Mouse (Mus musculus) CH12.LX (cell line): Measurements from ENCODE around the gene Tada2a. TPM values are rescaled to one million over a fixed set of nuclear protein-coding genes. Genes with fewer than 3 reads are reported as not detected.
A peak's percentile ranks its signal among the peaks of the same experiment; 100 is the strongest.

Experiments used
- DNase-seq: peaks from one replicate; pipeline ENCODE4 v3.0.0-alpha.2; 2013; ENCODE audit errors: extremely low read depth
- H3K27ac ChIP-seq: 2 replicates; pipeline ENCODE4 v1.5.1; 2012; ENCODE audit warnings: low read depth, mild to moderate bottlenecking, control low read depth, moderate library complexity; ENCODE audit not compliant: insufficient read depth
- H3K27me3 ChIP-seq: replicated peaks from 2 replicates; pipeline ENCODE3; 2012; ENCODE audit warnings: inconsistent platforms
- H3K36me3 ChIP-seq, 2 experiments: replicated peaks in 1 of 2; 2 replicates each; pipeline versions ENCODE3 to v1.6.1; 2012; ENCODE audit warnings: inconsistent platforms in 1 of 2, low read length in 1 of 2, mild to moderate bottlenecking in 1 of 2, mixed read lengths in 1 of 2, moderate library complexity in 1 of 2; ENCODE audit not compliant: control insufficient read depth in 1 of 2, insufficient read depth in 1 of 2
- H3K4me1 ChIP-seq, 2 experiments: 2 replicates each; pipeline ENCODE4 v1.6.1; 2012; ENCODE audit warnings: inconsistent platforms in 1 of 2, moderate library complexity in 1 of 2; ENCODE audit not compliant: insufficient read depth in 2 of 2, control insufficient read depth in 1 of 2
- H3K4me2 ChIP-seq: 2 replicates; pipeline ENCODE4 v1.6.1; 2012; ENCODE audit warnings: low read depth, mild to moderate bottlenecking, control low read depth; ENCODE audit not compliant: poor library complexity, insufficient read depth, severe bottlenecking
- H3K4me3 ChIP-seq, 3 experiments: fragments of 150-350 bp in 1 of 3; sonication (generic) in 1 of 3; replicated peaks in 1 of 3; 2 replicates each; pipeline versions ENCODE3 to v1.5.1; 2011 to 2012; ENCODE audit warnings: low read depth in 2 of 3, low read length in 2 of 3, mild to moderate bottlenecking in 2 of 3, moderate library complexity in 2 of 3, control low read depth in 1 of 3, improper control_type of control experiment in 1 of 3, inconsistent platforms in 1 of 3, mixed read lengths in 1 of 3; ENCODE audit not compliant: poor library complexity in 1 of 3
- H3K79me2 ChIP-seq: replicated peaks from 2 replicates; pipeline ENCODE4 v1.6.1; 2012; ENCODE audit warnings: mild to moderate bottlenecking, moderate library complexity; ENCODE audit not compliant: control insufficient read depth, poor library complexity, insufficient read depth, severe bottlenecking; ENCODE audit errors: extremely low read depth
- H3K9ac ChIP-seq: 2 replicates; pipeline ENCODE4 v1.6.1; 2012; ENCODE audit warnings: low read depth, mild to moderate bottlenecking, control low read depth, moderate library complexity; ENCODE audit not compliant: insufficient read depth
- H3K9me3 ChIP-seq: replicated peaks from 2 replicates; pipeline ENCODE3; 2012; ENCODE audit warnings: low read length, inconsistent platforms, mixed read lengths
- BHLHE40 ChIP-seq: IDR thresholded peaks from 2 replicates; pipeline ENCODE4 v1.6.1; 2011; ENCODE audit warnings: mild to moderate bottlenecking, low read depth, low read length, improper control_type of control experiment
- CHD1 ChIP-seq: IDR thresholded peaks from 2 replicates; pipeline ENCODE4 v1.6.1; 2012; ENCODE audit warnings: low read depth, low read length, improper control_type of control experiment, inconsistent platforms
- CHD2 ChIP-seq: IDR thresholded peaks from 2 replicates; pipeline ENCODE4 v1.6.1; 2011; ENCODE audit warnings: low read length, improper control_type of control experiment
- CTCF ChIP-seq, 2 experiments: IDR thresholded peaks in 1 of 2; conservative IDR thresholded peaks in 1 of 2; 2 replicates each; pipeline ENCODE4 v1.5.1; 2011 to 2012; ENCODE audit warnings: low read depth in 2 of 2, low read length in 2 of 2, improper control_type of control experiment in 1 of 2, inconsistent platforms in 1 of 2, mild to moderate bottlenecking in 1 of 2, moderate library complexity in 1 of 2
- E2F4 ChIP-seq: IDR thresholded peaks from 2 replicates; pipeline ENCODE4 v1.6.1; 2011; ENCODE audit warnings: low read depth, low read length, improper control_type of control experiment; ENCODE audit not compliant: insufficient replicate concordance
- ELF1 ChIP-seq: IDR thresholded peaks from 2 replicates; pipeline ENCODE4 v1.6.1; 2014; ENCODE audit warnings: low read depth, mild to moderate bottlenecking, inconsistent platforms, low read length, improper control_type of control experiment
- EP300 ChIP-seq: IDR thresholded peaks from 2 replicates; pipeline ENCODE4 v1.6.1; 2011; ENCODE audit warnings: low read length, improper control_type of control experiment
- ETS1 ChIP-seq: conservative IDR thresholded peaks from 2 replicates; pipeline ENCODE4 v1.6.1; 2012; ENCODE audit warnings: low read depth, mild to moderate bottlenecking, inconsistent platforms, low read length, improper control_type of control experiment, moderate library complexity
- GABPA ChIP-seq: IDR thresholded peaks from 2 replicates; pipeline ENCODE4 v1.6.1; 2012; ENCODE audit warnings: low read depth, low read length, improper control_type of control experiment, inconsistent platforms; ENCODE audit not compliant: insufficient replicate concordance
- HCFC1 ChIP-seq: IDR thresholded peaks from 2 replicates; pipeline ENCODE4 v1.6.1; 2012; ENCODE audit warnings: low read depth, mild to moderate bottlenecking, inconsistent platforms, low read length, improper control_type of control experiment
- IRF4 ChIP-seq: IDR thresholded peaks from 2 replicates; pipeline ENCODE4 v1.6.1; 2014; ENCODE audit warnings: low read depth, mild to moderate bottlenecking, inconsistent platforms, low read length, improper control_type of control experiment
- JUN ChIP-seq: IDR thresholded peaks from 2 replicates; pipeline ENCODE4 v1.6.1; 2011; ENCODE audit warnings: low read depth, mild to moderate bottlenecking, low read length, improper control_type of control experiment, moderate library complexity; ENCODE audit not compliant: insufficient read depth
- JUND ChIP-seq: conservative IDR thresholded peaks from 2 replicates; pipeline ENCODE4 v1.6.1; 2011; ENCODE audit warnings: low read depth, low read length, improper control_type of control experiment
- KAT2A ChIP-seq: IDR thresholded peaks from 2 replicates; pipeline ENCODE4 v1.6.1; 2012; ENCODE audit warnings: low read length, improper control_type of control experiment, inconsistent platforms; ENCODE audit not compliant: insufficient replicate concordance
- MAFK ChIP-seq: IDR thresholded peaks from 2 replicates; pipeline ENCODE4 v1.6.1; 2011; ENCODE audit warnings: low read length, improper control_type of control experiment; ENCODE audit not compliant: insufficient replicate concordance
- MAX ChIP-seq: IDR thresholded peaks from 2 replicates; pipeline ENCODE4 v1.6.1; 2011; ENCODE audit warnings: low read length, improper control_type of control experiment
- MAZ ChIP-seq: IDR thresholded peaks from 2 replicates; pipeline ENCODE4 v1.6.1; 2012; ENCODE audit warnings: low read depth, mild to moderate bottlenecking, inconsistent platforms, low read length, improper control_type of control experiment, moderate library complexity
- MEF2A ChIP-seq: IDR thresholded peaks from 2 replicates; pipeline ENCODE4 v1.6.1; 2014; ENCODE audit warnings: low read depth, mild to moderate bottlenecking, inconsistent platforms, low read length, improper control_type of control experiment, borderline replicate concordance
- MXI1 ChIP-seq: IDR thresholded peaks from 2 replicates; pipeline ENCODE4 v1.6.1; 2011; ENCODE audit warnings: mild to moderate bottlenecking, low read depth, low read length, improper control_type of control experiment
- MYC ChIP-seq: IDR thresholded peaks from 2 replicates; pipeline ENCODE4 v1.6.1; 2011; ENCODE audit warnings: low read depth, mild to moderate bottlenecking, improper control_type of control experiment, low read length
- NELFE ChIP-seq: IDR thresholded peaks from 2 replicates; pipeline ENCODE4 v1.6.1; 2011; ENCODE audit warnings: low read depth, low read length, improper control_type of control experiment
- NRF1 ChIP-seq: IDR thresholded peaks from 2 replicates; pipeline ENCODE4 v1.6.1; 2014; ENCODE audit warnings: low read depth, mild to moderate bottlenecking, inconsistent platforms, low read length, improper control_type of control experiment, moderate library complexity
- PAX5 ChIP-seq: IDR thresholded peaks from 2 replicates; pipeline ENCODE4 v1.6.1; 2012; ENCODE audit warnings: low read length, inconsistent platforms, mixed read lengths
- POLR2A ChIP-seq: IDR thresholded peaks from 2 replicates; pipeline ENCODE4 v1.6.1; 2011; ENCODE audit warnings: low read depth, mild to moderate bottlenecking, improper control_type of control experiment, low read length
- POLR2AphosphoS2 ChIP-seq: IDR thresholded peaks from 2 replicates; pipeline ENCODE4 v1.6.1; 2011; ENCODE audit warnings: low read depth, low read length, improper control_type of control experiment
- RAD21 ChIP-seq: IDR thresholded peaks from 2 replicates; pipeline ENCODE4 v1.6.1; 2011; ENCODE audit warnings: low read depth, mild to moderate bottlenecking, low read length, improper control_type of control experiment, moderate library complexity
- RCOR1 ChIP-seq: conservative IDR thresholded peaks from 2 replicates; pipeline ENCODE4 v1.6.1; 2012; ENCODE audit warnings: low read depth, mild to moderate bottlenecking, inconsistent platforms, low read length, improper control_type of control experiment
- SIN3A ChIP-seq: IDR thresholded peaks from 2 replicates; pipeline ENCODE4 v1.6.1; 2012; ENCODE audit warnings: low read length, improper control_type of control experiment, inconsistent platforms
- SMC3 ChIP-seq: IDR thresholded peaks from 2 replicates; pipeline ENCODE4 v1.6.1; 2011; ENCODE audit warnings: low read depth, low read length, improper control_type of control experiment
- TBP ChIP-seq: conservative IDR thresholded peaks from 2 replicates; pipeline ENCODE4 v1.6.1; 2011; ENCODE audit warnings: low read depth, low read length, improper control_type of control experiment
- TCF12 ChIP-seq: IDR thresholded peaks from 2 replicates; pipeline ENCODE4 v1.6.1; 2014; ENCODE audit warnings: low read depth, mild to moderate bottlenecking, inconsistent platforms, low read length, improper control_type of control experiment
- UBTF ChIP-seq: IDR thresholded peaks from 2 replicates; pipeline ENCODE4 v1.6.1; 2012; ENCODE audit warnings: low read depth, mild to moderate bottlenecking, inconsistent platforms, low read length, improper control_type of control experiment, moderate library complexity
- USF1 ChIP-seq: IDR thresholded peaks from 2 replicates; pipeline ENCODE4 v1.6.1; 2014; ENCODE audit warnings: low read depth, mild to moderate bottlenecking, inconsistent platforms, low read length, improper control_type of control experiment
- USF2 ChIP-seq: conservative IDR thresholded peaks from 2 replicates; pipeline ENCODE4 v1.6.1; 2011; ENCODE audit warnings: low read depth, low read length, improper control_type of control experiment
- ZC3H11A ChIP-seq: IDR thresholded peaks from 2 replicates; pipeline ENCODE4 v1.6.1; 2012; ENCODE audit warnings: low read depth, mild to moderate bottlenecking, inconsistent platforms, low read length, improper control_type of control experiment
- ZKSCAN1 ChIP-seq: IDR thresholded peaks from 2 replicates; pipeline ENCODE4 v1.6.1; 2012; ENCODE audit warnings: low read depth, inconsistent platforms, low read length, improper control_type of control experiment, borderline replicate concordance
- ZMIZ1 ChIP-seq: IDR thresholded peaks from 2 replicates; pipeline ENCODE4 v1.6.1; 2012; ENCODE audit warnings: low read depth, mild to moderate bottlenecking, inconsistent platforms, low read length, improper control_type of control experiment
- ZNF384 ChIP-seq: IDR thresholded peaks from 2 replicates; pipeline ENCODE4 v1.6.1; 2012; ENCODE audit warnings: low read depth, low read length, improper control_type of control experiment, inconsistent platforms
- dilution Hi-C: fragments of 300-500 bp; cut with MboI; formaldehyde crosslinking; loops from 2 replicates; pipeline ENCODE4 v1.14.3; 2020; ENCODE audit warnings: low sequenced_read_pairs; ENCODE audit not compliant: extremely low pct_unique_long_range_greater_than_20kb, extremely low pct_ligation_motif_present
- in situ Hi-C: fragments of 300-500 bp; cut with MboI; formaldehyde crosslinking; loops from 3 replicates; pipeline ENCODE4 v1.14.3; 2019; ENCODE audit warnings: low sequenced_read_pairs, low pct_ligation_motif_present, low pct_unique_long_range_greater_than_20kb, mixed read lengths
- polyA plus RNA-seq: library from polyadenylated mRNA; unstranded; fragments of >175 nt; gene quantifications from 2 replicates; pipeline ENCODE4 v1.2.1, GENCODE M21; 2012; ENCODE audit warnings: low read depth; ENCODE audit not compliant: insufficient read length
- total RNA-seq, 2 experiments: library from RNA; depleted of rRNA; stranded (reverse); fragments of 300-350 nt in 1 of 2; fragments of >200 nt in 1 of 2; gene quantifications; 2 replicates each; pipeline ENCODE4 v1.2.3; 2012 to 2014

The Tada2a gene
- total and polyA plus RNA-seq, 3 experiments: 34.1 to 66.1 (median 37.5) TPM

DNA sequence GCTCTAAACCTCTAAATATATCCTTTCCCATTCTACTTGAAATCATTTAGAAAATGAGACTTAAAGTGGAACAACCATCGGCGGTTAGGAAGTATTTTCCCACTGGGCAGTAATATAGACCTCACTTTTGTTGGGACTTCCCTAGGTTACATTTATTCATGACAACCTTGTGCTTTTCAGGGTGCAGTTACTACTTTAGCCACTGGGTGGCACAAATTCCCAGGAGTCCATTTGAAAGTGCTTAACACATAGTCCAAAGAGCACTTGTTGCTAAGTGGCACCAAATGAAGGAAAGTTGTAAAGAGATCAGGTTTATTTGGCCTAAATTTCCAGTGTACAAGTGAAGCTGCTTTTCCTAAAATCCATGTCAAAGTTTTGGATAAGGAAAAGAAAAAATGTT, 12.4 kb upstream of the Tada2a start:
- Histone ChIP-seq H3K4me3 (peak overlapping the region in 1 of 3 experiments; percentile 25), H3K27me3 (peaks cover 14% of the 10 kb centered on the region), H3K27ac (no peak overlapping the region), H3K4me1 (peaks cover 0 to 4% of the 10 kb centered on the region in 2 experiments; a peak in 2 of 4 replicates), H3K79me2 (no peaks in the 10 kb centered on the region), H3K36me3 (no peaks in the 10 kb centered on the region), H3K9ac (peak overlapping the region; percentile 37; the same call in 1 of the 2 replicates), H3K4me2 (peak overlapping the region; percentile 22; the same call in 1 of the 2 replicates), H3K9me3 (no peaks in the 10 kb centered on the region)
- in situ Hi-C loops: no loop called here
- peak; percentile 89 for DNase-seq
- dilution Hi-C loops: no loop called here
- TF ChIP-seq MAX (no peak), SMC3 (peak; percentile 89), CTCF (conservative IDR thresholded peaks at IDR 0.05 in 1 of 2, IDR thresholded peaks at IDR 0.05 in 1 of 2; ENCODE audit: low read depth in 2 of 2, low read length in 2 of 2) (peak; percentile 95), MAZ (no peak), IRF4 (peak; percentile 73), E2F4 (no peak), ZNF384 (no peak), BHLHE40 (0 out of 2 replicates have a peak, but pooled peaks have one; percentile 9), JUN (no peak), USF2 (no peak), MEF2A (no peak), POLR2A (no peak), UBTF (no peak), JUND (no peak), RCOR1 (no peak), TCF12 (no peak), PAX5 (no peak), CHD2 (no peak), MYC (peak; percentile 55; the same call in 1 of the 2 replicates), NELFE (no peak), ELF1 (no peak), KAT2A (no peak), NRF1 (no peak), HCFC1 (no peak), ETS1 (no peak), ZKSCAN1 (no peak), MXI1 (no peak), MAFK (no peak), EP300 (no peak), GABPA (no peak), USF1 (no peak), ZMIZ1 (no peak), POLR2AphosphoS2 (no peak), ZC3H11A (no peak; the same call in 1 of the 2 replicates), TBP (no peak), CHD1 (no peak), SIN3A (0 out of 2 replicates have a peak, but pooled peaks have one; percentile 16), RAD21 (peak; percentile 80)
